Mouse (Mus musculus) c-Kit-positive CD71-positive TER-119-negative erythroid progenitor cells, embryonic 14.5 days (primary cell): ENCODE measurements around the gene Zmym4.

Experiments
- DNase-seq: peaks from one replicate; pipeline ENCODE4 v3.0.0-alpha.2; 2013; ENCODE audit warnings: low read depth

Zmym4 gene

DNA sequence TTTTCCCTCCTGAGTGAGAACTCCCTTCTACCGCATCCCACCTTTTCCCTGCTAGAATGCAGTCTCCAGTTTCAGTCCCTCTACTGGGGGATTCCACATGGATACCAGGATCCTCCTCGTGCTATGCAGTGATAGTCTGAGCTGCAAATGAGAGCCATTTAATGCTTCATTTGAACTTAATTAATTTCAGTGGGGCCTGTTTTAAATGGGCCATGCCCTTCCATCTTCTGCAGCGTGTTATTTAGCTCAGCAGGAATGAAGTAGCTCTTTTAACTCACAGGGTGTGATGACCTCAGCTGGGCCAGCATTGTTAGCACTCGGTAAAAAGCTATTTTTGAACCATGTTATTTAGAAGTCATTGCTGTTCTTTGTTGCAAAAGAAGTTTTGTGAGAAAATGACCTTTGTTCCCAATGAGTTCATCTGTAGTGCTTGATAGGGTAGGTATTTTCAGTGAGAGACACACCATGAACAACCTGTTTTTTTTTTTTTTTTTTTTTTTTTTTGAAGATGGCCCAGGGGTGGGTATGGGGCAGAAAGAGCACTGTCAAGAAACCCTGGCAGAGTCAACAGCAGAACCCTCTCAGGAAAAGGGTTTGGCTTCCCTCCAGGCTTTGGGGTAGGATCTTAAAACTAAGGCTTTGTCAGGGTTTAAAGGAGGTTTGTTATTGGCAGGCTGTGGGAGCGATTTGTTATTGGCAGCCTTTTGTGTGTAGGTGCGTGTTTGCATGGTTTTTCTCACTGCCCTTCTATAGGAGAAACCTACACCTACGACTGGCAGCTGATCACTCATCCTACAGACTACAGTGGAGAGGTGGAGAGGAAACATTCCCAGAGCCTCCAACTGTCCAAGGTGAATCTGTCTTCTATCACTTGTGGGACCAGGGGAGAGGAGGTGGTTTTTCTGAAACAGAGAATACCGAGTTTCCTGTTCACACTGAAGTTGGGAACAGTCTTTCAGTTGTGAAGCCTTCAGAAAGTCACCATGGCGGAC, 144.7 kb downstream of the Zmym4 start:
- no peak for DNase-seq

DNA sequence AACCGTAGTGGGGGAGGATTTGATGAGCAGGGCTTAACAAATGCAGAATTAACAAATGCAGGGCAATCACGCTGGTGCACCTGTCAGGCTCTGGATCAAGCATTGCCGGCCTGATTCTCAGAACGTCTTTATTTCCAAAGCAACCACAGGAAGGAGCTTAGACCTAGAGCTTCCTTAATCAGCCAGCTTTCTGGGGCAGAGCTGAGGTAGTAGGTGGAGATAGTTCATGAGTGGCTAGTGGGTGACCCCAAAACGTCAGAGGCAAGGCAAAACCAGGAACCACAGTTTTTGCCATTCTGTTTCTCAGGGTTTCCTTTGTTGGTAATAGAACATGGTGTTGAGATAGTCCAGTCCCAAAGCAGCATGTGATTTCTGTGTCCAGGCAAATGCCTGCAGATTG, 153.1 kb downstream of the Zmym4 start:
- no peak for DNase-seq

DNA sequence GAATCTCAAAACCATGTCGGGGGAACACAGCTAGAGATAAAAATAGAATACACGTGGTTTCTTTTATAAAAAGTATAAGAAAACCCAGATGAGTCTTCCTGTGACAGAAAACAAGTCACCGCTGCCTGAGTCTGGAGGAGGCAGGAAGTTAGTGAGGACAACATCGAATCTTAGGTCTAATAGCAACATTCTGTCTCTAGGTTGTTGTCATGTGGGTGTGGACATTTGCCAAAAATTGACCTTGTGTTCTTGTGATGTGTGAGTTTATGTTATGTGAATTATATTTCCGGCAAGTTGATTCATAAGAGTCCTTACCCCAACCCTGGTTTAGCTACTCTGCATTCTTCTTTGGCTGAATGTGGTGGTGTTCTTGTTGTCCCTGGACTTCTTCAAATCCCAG, 154.7 kb downstream of the Zmym4 start:
- DNase-seq: no peak
